Mouse (Mus musculus) erythroid progenitor cell, adult 5-6 weeks (primary cell): ENCODE data around the gene Chst10. TPM values are rescaled to one million over a fixed set of nuclear protein-coding genes. Genes with fewer than 3 reads are reported as not detected.

ENCODE experiments used
- ATAC-seq: replicated peaks from 2 replicates; pipeline ENCODE4 v1.8.0; 2016; ENCODE audit warnings: moderate number of reproducible peaks, mild to moderate bottlenecking, moderate TSS enrichment, inconsistent platforms; ENCODE audit not compliant: poor library complexity, low FRiP score, severe bottlenecking
- total RNA-seq, 2 experiments: library from RNA; stranded (forward) in 1 of 2; stranded (reverse) in 1 of 2; fragments of 150-400 nt in 1 of 2; fragments of 186-747, 209-891 nt in 1 of 2; gene quantifications; 2 replicates each; pipeline versions ENCODE4 v1.2.3 to v1.2.4; 2015 to 2017; ENCODE audit warnings: low replicate concordance in 2 of 2

Gene Chst10
- total RNA-seq (2015; ENCODE audit: low replicate concordance) (24.1 and 38.1 TPM in 2 replicates), total RNA-seq (2017; ENCODE audit: low replicate concordance) (27.5 and 37.8 TPM in 2 replicates)

DNA sequence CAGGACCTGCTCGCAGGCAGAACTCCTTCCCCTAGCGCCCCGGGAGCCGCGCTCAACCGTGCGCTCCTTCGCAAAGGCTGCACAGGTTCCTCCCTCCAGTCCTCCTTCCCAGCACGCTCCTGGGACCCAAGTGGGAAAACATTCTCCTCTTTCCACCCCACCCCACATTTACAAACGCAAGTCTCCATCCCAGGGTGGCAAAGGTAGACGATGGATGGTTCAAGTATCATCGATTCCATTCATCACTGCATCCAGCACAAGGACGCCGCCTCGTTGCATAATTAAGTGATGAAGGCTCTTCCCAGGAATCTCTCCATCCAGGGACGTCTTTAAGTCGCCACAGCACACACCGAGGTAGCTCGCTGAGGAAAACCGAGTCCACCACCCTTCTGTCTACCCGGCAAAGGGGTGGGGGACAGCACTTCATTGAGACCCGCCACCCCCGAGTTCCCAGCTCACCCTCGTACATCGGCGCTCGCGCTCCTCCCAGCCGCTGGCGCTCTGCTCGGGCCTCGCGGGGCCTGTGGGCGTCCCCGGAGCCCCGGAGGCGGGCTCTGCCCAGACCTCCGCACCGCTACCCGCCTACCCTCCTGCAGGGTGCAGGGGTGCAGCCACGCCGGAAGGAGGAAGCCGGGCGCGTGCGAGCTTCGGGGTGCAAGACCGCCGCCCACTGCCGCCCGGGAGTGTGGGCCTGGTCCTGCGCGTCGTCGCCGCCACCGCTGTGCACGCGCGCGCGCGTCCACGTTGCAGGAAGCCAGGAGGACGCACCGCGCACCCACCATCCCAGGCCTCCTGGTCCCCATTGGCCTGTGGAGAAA is at the start of gene Chst10:
TSS of gene Chst10 (minus strand) at position 731 of the 818 bp plus-strand sequence.
- peak; percentile 92 for ATAC-seq

- ATAC-seq = no peak
These were observed 41.6 kb upstream of the Chst10 start for GRCm38 (mm10) chr1:38939608-38940007.

- no peak for ATAC-seq
These were observed 40.9 kb upstream of the Chst10 start, which contains the start of gene Nms for GRCm38 (mm10) chr1:38938849-38939248. TSS of gene Nms (plus strand) at chr1:38939149.

GRCm38 (mm10) chr1:38936780-38937179 is 38.8 kb upstream of the Chst10 start:
- 0 out of 2 replicates have a peak, but pooled peaks have one; percentile 72 for ATAC-seq

- no peak for ATAC-seq
These were observed 36.7 kb upstream of the Chst10 start for GRCm38 (mm10) chr1:38934668-38935067.

DNA sequence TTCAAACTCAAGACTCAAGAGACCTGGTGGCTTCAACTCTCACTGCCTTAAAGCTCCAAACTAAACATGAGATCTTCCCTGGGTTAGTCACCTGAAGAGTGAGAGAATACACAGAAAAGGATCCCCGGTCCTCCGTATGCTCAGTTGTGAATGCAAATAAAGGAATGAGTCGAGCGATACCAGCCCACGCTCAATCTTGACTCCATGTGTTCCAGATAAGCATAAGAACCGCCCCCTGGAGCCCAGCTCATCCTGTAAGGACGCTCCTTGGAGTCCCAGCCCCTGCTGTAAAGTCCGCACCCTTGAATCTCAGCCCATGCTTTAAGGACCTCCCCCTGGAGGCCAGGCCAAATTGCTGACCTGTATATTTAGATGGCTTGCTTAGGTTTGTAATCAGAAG is 32.8 kb upstream of the Chst10 start:
- no peak for ATAC-seq

DNA sequence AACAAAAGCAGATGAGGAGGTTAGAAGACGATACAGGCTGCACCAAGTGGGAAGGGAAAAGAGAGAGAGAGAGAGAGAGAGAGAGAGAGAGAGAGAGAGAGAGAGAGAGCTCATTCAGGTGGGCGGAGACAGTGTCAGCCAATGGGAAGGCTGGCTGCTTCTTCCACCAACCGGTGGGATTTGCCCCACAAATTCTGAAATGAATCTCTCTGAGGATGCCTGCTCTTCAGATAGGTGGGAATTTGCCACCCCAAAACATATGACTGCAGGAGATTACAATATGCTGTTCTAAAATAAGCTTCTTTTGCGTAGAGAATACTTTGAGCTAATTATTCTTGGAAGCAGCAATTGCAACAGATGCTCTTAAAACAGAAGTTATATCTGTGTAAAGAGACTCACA is 31.5 kb upstream of the Chst10 start:
- no peak for ATAC-seq

DNA sequence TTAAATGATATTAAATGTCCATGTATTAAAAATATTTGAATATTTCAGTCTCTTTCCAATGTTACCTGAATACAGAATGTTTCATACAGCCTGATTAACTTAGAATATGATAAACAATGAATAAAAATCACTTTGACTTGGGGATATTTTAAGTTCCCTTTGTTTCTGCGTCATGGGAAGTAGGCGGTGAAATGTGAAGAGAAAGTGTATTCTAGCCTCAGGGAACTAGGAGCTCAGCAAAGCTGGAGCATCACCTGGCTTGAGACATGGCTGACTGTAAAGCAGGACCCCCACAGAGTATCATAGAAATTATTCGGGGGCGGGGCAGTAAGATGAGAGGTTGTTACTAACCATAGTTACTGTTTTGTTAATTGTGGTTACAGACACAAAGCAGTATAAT is 31.0 kb upstream of the Chst10 start:
- no peak for ATAC-seq

DNA sequence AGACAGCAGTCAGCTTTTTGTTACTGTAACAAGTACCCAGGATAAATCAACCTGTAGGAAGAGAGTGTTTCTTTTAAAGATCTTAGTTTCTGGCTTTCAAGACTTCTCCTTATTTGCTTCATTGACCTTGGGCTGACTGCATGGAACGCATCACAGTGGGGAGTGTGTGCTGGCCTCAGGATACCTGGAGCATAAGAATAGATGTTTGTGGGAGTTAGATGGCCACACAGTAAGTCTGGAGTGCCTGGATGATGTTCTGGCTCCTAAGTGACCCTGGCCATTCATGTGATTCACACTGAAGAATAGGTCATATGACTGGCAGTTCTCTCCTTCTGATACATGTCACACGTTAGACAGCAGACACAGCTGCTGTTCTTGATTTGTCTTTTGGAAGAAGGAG is 6.0 kb upstream of the Chst10 start:
- no peak for ATAC-seq

DNA sequence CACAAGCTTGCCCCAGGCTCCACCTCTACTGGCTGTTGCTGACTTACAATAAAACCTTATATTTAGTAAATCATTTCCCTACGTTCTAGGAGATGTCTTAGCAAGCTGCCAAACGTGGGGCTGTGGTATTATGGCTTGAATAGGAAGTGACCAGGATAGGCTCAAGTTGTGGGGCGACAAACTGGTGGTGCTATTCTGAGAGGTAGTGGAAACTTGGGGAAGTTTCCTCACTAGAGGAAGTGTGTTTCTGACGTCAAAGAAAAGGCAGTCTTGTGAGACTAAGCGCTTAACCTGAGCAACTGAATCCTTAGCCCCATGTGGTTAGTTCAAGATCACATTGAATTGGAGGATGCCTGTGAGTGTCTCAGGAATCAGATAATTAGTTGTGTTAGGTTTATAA is 4.6 kb upstream of the Chst10 start:
- no peak for ATAC-seq

GRCm38 (mm10) chr1:38893081-38893480 is 4.9 kb downstream of the Chst10 start:
- no peak for ATAC-seq

DNA sequence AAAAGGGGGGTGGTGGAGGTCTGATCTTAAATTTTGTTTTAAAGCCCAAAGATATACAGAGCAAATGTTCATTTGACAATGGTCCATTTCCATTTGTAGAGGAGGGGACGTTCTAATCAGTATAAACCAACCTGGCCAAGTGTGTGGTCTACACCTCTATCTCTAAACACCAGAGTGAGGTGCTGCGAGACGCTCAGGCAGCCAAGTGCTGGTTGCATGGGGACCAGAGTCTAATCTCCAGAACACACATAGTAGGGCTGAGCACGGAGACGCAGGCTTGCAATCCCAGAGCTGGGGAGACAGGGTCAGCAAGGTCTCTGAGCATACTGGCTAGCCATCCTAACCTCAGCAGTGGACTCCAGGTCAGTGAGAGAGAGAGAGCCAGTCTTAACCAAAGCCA is 6.5 kb downstream of the Chst10 start:
- peak; percentile 95 for ATAC-seq

DNA sequence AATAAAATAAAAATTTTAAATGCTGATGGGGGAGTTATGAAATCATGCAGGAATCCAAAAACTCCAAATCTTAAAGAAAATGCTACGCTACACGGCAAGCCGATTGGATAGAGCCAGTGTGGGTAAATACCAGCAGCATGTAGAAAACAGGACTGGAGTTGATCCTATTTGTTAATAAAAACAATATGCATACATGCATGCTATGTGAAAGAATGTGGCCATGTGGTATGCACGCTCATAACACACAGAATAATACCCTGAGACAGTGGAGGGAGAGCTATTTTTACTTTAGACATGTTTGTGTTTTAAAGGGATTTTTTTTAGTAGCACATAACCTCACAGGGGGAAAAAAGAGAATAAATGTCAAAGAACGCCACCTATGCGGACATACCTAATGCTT is 9.2 kb downstream of the Chst10 start:
- ATAC-seq = no peak

DNA sequence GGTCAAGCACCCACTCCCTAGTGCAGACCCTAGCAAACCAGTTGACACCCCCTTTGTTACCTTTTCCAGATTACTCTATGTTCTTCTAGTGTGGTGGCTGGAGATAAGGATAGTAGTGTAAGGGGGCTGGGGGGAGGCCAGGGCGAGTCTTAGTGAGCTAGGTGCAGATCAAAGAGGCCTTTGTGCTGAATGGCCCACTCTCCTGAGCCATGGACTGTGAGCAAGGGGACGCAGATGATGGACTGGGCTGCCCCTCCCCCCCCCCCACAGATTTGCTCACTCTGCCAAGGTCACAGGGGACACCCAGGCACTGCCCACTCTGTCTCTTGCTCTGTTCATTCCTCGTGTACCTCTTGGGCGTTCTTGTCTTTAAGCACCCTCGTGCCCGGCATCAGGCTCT is 10.9 kb downstream of the Chst10 start:
- no peak for ATAC-seq

DNA sequence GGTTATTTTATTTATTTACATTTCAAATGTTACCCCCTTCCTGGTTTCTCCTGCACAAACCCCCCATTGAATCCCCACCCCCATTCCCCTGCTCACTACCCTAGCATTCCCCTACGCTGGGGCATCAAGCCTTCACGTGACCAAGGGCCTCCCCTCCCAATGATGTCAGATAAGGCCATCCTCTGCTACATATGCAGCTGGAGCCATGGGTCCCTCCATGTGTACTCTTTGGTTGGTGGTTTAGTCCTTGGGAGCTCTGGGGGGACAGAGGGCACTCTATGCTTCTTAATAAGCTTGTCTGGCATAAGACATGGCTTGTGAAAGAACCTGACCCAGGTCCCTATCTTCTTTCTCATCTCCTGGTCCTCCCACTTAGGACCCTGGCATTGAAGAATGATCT is 11.4 kb downstream of the Chst10 start:
- no peak for ATAC-seq

- ATAC-seq = no peak
These were observed 12.0 kb downstream of the Chst10 start for GRCm38 (mm10) chr1:38885956-38886355.

DNA sequence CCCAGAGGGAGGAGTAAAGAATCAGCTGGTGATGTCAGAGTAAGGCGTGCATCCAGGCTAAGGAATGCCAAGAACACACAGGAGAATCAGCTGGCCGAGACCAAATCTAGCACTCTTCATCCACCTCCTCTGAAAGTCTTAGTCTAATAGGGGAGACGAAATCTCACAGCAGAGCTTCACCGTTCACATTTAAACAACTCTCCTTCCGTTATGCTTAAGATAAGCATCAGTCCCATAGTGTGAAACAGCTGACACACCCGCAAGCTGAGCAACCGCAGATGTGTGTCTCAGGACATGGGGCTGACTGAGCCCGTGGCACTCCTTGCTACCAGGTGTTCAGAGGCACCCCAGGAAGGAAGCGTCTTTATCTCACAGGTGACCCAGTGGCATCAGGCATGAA is 14.2 kb downstream of the Chst10 start:
- ATAC-seq = no peak

- no peak for ATAC-seq
These were observed 15.2 kb downstream of the Chst10 start for GRCm38 (mm10) chr1:38882746-38883145.

- ATAC-seq = peak; percentile 99
These were observed 16.6 kb downstream of the Chst10 start for GRCm38 (mm10) chr1:38881366-38881765.

GRCm38 (mm10) chr1:38876671-38877382 is 21.1 kb downstream of the Chst10 start:
- ATAC-seq = no peak

DNA sequence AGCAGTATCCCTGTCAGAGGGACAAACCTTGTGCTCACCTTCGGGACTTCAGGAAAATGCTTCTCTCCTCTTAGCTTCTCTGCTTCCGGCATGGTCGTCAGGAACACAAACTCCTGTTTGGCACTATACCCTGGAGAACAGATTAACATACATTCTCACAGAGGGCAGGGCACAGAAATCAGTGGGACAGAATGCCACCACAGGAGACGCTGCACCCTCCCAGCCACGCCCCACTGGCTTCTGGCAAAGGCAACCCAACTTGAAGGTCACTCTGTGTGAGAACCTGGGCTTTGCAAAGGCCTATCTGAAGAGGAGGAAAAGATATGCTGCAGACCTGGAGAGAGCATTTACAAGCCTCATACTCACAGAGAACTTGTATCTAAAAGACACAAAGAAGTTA is 24.1 kb downstream of the Chst10 start:
- no peak for ATAC-seq
